Mouse (Mus musculus) ovary, postnatal 36 days (tissue): Measurements from ENCODE around the gene Map2k2.
"Not testable (repeated sequence)": the region's sequence is repeated elsewhere in the genome, so short reads cannot be mapped to it uniquely, and the experiment has no call there.

Source experiments
- DNase-seq: peaks from one replicate; pipeline ENCODE4 v3.0.0; 2022; ENCODE audit warnings: low spot score, mixed read lengths

Gene Map2k2

DNA sequence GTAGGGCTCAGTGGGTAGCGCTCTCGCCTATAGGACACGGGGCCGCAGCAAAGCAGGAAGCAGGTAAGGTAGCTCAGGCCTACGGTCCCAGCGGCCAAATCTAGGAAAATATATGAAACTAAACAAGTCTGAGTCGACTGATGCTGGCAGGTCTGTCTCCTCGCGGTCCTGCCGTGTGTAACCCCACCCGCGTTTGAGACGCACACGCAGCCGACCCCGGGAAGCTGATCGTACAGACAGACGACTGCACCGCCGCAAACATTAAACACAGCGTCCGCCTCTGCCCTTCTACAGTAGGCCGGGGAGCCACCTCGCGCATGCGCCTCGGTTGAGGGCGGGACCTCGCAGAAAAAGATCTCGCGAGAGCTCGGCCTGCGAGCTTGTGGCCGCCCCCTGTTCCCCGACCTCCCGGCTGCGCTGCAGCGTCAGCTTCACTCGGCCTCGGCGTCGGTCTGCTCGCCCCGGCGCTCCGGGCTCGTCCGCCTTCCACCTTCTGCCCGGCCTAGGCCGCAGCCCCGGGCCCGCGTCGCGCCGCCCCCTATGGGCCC lies at the start of gene Map2k2:
Gene Map2k2, plus strand, starts transcription at position 351 of the 548 bp plus-strand sequence.
- peak; percentile 98 for DNase-seq

DNA sequence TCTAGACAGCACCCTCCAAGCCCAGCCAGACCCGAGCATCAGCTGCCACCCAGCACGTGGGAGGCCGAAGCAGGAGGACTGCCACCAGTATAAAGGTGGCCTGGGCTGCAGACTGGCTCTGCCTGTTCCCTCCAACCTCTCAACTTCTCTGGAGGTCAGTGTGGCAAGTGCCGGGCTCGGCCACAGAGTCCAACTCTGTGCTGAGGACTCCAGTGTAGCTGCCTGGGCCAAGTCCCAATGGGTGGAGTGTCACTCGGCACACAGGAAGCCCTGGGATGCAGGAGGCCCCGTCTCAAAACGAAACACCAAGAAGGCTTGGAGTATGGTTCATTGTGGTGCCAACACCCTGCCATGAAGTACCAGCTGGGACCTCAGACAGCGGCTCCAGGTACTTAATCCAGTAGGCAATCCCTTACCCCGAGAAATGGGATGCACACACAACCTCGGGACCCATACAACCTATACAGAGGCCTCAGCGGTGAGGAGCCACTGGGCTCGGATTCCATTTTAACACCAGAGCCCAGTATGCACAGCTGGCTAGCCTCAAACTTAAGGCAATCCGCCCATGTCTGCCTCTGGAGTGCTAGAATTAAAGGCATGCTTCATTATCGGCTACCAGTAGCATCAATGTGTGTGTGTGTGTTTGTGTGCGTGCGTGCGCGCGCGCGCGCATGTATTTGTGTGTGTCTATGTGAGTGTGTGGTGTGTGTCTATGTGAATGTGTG lies 48.1 kb upstream of the Map2k2 start:
- DNase-seq = peak; percentile 24

GRCm38 (mm10) chr10:81058896-81059295 lies 46.8 kb upstream of the Map2k2 start:
- DNase-seq = no peak

DNA sequence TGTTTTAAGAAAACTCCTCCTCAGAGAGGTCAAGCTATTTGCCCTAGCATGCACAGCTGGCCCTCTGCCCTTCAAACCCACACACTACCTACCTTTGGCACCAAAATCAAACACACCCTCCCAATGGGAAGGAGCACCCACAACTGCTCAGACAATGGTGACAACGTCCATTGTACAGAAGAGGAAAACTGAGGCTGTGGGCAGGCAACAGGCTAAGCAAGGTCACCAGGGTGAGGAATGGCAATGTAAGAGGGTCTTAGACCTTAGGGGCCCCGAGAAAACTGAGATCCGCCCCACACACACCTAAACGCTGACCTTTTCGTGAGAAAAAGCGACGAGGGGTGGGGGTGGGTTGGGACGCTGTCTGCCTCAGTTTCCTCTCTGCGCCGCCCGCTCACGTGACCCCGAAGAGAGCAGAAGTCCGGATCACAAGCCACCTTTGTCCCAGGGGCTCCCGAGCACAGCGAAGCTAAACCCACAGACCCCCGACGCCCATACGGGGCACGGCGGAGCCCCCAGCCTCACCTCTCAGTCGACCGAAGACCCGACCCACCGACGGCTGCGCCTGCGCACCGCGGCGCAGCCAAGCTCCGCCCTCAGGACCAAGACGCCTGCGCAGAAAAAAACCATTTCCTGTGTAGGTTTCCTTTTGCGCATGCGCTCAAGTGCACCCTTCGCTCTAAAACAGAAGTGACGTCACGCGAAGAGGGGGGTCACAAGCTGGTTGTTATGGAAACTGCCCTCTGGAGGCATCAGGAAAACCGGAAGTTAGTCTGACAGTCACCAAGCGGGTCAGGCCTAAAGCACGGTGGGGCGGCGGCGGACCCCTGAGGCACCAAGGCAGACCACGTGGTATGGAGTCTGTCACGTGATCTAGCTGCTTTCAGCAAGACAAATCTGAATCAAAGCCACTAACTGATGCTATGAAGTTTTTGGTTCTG lies 45.8 kb upstream of the Map2k2 start, which contains the start of gene Sgta:
Gene Sgta, minus strand, starts transcription at position 579 of the 941 bp plus-strand sequence.
- DNase-seq = peak; percentile 96

- no peak for DNase-seq
Measured at GRCm38 (mm10) chr10:81062710-81063109, 43.0 kb upstream of the Map2k2 start.

DNA sequence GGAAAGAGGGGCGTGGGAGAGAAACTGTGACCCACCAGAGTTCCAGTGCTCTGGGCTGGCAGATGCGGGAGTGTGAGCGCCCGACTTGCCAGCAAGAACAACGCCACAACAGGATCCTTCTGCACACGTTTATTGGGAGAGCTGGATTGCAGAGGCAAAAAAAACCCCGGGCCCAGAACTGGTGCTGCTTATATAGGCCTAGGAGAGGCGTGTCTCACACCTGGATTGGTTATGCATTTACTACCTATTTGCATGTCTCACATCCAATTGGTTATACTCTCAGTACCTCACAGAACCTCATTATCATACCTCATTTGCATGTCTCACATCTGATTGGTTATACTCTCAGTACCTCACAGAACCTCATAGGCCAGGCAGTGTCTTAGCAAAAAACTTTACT lies 41.2 kb upstream of the Map2k2 start:
- not testable (repeated sequence) for DNase-seq

DNA sequence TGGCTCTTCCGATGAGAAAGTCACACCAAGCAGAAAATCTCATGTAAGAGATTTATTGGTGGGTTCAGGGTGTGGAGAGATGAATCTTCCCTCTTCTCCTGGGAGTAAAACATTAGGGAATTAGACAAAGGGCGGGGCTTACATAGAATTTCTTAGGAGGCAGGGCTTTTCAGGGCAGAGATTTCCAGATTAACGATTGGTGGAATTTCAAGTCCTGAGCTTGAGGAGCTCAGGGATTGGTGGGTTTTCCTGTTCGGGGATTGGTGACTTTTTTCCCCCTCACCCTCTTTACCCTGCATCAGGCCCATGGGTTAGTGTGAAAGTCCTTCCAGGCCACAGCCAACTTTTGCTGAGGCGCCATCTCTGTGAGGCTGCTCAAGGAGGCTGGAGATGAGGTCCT lies 37.0 kb upstream of the Map2k2 start:
- no peak for DNase-seq

DNA sequence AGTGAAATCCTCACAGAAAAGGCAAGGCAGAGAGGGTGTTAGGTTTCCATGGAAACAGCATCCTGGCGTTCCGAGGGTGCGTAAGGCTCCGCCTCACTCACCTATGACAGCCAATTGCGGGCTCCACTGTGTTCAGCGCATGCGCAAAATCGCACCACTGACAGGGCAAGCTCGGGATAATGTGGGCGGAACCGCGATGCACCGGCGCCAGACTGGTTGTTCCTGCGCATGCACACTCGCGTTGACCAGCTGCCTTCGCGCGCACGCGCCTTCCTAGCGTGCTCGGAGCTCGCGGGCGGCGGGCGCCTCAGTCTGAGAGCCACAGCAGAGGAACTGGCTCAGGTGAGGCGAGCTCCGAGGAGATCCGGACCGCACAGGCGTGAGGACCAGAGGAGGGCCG lies 35.9 kb upstream of the Map2k2 start, which contains the start of gene Thop1:
Gene Thop1, plus strand, starts transcription at position 200 of the 400 bp plus-strand sequence.
- peak; percentile 96 for DNase-seq

DNA sequence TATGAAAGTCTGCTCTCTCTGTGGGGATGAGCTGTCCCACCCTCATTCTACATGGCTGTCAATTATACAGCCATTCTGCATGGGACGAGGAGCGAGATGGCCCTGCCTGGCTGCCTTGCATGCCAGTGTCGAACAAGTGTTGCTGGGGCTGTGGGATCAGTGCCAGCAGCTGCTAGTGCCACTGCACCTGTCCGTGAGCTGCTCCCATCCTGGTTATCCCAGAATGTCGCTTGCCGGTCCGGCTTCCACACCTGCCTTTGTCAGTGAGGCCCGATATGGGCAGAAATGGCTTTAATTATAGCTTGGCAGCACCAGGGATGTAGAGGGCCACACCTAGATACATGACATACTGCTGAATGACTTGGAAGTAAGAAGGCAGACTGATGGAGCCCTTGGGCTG lies 33.4 kb upstream of the Map2k2 start:
- DNase-seq = no peak

DNA sequence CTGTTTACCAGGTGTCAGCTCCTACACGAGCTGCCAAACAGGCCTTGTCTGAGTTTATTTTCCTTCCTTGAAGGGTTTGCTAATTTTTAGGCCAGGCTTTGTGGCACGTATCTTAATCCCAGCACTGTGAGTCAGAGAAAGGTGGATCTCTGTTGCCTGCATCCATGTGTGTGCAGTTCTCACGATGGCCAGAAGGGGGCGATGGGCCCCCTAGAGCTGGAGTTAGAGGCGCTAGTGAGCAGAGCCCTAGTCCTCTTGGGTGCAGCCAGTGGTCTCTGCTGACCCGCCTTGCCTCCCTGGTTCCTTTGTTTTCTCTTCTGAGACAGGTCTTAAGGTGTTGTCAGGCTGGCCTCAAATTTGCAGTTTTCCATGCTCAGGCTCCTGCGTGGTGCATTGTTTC lies 32.3 kb upstream of the Map2k2 start:
- no peak for DNase-seq

GRCm38 (mm10) chr10:81075734-81076133 lies 30.0 kb upstream of the Map2k2 start:
- no peak for DNase-seq

GRCm38 (mm10) chr10:81076356-81076755 lies 29.4 kb upstream of the Map2k2 start:
- DNase-seq = no peak

GRCm38 (mm10) chr10:81077916-81078315 lies 27.8 kb upstream of the Map2k2 start:
- no peak for DNase-seq

DNA sequence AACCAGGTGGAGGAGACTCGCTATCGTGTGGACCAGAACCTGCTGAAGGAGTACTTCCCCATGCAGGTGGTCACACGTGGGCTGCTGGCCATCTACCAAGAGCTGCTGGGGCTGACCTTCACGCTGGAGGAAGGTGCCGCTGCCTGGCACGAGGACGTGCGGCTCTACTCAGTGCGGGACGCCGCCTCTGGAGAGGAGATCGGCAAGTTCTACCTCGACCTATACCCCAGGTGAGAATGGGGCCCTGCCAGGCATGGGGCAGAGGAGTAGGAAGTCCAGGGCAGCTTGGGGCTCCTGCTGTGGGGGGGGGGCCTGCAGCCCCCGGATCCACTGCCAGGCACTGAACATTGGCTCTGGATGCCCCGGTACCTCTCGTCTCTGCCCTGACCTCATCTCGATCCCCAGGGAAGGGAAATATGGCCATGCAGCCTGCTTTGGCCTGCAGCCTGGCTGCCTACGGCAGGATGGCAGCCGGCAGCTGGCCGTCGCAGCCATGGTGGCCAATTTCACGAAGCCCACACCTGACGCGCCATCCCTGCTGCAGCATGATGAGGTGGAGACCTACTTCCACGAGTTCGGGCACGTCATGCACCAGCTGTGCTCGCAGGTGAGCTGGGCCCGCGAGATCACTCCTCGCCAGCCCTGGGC lies 25.6 kb upstream of the Map2k2 start:
- DNase-seq = no peak

GRCm38 (mm10) chr10:81082168-81082960 lies 23.4 kb upstream of the Map2k2 start:
- peak; percentile 55 for DNase-seq

- no peak for DNase-seq
Measured at GRCm38 (mm10) chr10:81087021-81087420, 18.7 kb upstream of the Map2k2 start.

DNA sequence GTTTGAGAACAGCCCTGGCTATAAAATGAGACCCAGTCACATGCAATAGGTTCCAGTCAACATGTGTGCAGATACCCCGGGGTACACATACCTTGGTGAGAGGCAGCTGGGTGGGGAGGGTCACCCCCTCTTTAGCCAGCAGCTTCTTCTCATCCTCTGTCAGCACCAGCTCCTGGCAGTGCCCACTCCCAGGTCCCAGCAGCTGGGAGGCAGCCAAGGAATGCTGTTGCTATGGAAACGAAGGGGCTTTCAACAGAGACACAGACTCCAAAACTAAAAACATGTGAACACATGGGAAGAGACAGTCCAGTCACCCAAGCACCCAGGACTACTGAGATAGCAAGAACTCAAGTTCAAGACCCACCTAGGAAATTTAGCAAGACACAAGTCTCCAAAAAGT lies 16.5 kb upstream of the Map2k2 start:
- no peak for DNase-seq

GRCm38 (mm10) chr10:81090621-81091020 lies 15.1 kb upstream of the Map2k2 start:
- DNase-seq = no peak

GRCm38 (mm10) chr10:81092465-81093250 lies 13.1 kb upstream of the Map2k2 start:
- DNase-seq = peak; percentile 79

DNA sequence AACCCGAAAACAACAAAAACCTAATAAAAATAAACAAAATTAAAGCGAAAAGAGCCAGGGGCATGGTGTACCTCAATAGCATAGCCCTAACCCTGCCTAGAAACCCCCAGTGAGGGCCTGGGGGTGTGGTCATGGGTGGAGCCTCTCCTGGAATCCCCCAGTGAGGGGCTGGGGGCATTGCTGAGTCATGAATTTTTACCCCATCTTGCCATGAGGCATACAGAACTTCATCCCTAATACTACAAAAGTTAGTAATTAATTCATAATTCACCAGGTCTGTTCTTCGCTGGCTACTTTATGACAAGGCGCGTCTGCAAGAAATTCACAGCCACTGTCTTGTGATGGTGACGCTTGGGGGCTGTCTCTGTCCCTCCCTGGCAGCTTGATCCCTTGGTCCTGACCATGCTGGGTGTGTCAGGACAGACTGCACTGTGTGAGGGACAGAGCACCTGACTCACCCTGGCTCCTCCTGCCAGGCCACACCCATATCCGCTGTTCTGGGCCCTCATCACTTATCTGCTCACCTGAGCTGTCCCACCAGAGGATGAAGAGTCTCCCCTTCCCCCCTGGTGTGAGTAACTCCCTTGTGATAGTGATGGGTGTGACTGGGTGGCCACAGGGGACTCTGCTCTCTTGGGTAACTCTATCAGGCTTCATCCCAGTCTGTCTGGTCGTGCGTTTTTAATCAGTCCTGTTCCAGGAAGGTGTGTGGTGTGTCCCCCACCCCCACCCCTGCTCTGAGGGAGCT lies 10.6 kb upstream of the Map2k2 start:
- no peak for DNase-seq
